Mouse (Mus musculus): ENCODE data around the gene Smox. TPM values are rescaled to one million over a fixed set of nuclear protein-coding genes. Genes with fewer than 3 reads are reported as not detected.

The Smox gene
- total and polyA plus RNA-seq, 2 experiments: 2.8 to 6.0 TPM

DNA sequence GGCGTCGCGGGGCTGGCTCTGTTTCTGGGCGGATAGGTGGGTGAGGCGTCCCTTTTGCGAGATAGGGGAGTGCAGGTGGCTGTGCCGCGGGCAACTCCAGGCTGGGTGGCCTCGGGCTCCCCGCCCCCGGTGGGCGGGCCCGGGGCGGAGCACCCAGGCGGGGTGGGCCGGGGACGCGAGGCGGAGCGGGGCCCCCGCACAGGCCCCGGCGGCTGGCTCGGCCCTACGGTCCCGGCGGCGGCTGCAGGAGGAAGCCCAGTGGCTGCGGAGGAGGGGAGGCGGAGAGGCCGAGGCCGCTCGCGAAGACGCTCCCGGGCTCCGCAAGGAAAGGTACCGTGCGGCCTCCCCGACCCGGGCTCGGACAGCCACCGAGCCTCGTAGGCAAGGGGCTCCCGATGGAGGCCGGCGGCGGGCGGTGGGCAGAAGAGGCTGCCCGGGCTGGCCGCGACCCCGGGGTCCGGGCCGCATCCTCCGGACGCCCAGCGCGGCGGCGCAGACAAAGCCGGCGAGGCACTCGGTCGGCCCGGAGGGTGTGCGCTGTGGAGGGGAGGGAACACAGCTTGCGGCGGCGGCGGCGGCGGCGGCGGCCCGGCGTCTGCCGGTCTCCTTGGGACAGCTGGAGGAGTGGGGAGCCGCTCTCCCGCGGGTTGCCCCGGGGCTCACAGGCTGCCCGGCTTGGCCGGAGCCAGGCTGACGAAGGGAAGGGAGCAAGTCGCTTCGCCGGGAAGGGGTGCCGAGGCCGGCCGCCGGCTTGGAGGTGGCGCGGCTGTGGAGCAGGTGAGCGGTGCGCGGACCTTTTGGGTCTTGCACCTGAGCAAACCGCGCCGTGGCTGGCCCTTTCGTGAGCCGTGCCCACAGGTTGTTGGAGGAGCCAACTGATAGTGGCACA lies 655 bp downstream of the Smox start:
- under 1% methylated on average over 85 of the region's 102 CpGs for WGBS
- H3K27ac ChIP-seq (replicated peaks; ENCODE audit: insufficient read depth, low read depth, low read length): peak overlapping the region; percentile 29; the same call in 1 of the 2 replicates
- TF ChIP-seq POLR2A (IDR thresholded peaks at IDR 0.05; ENCODE audit: extremely low read depth, insufficient read depth, low read length): peak; percentile 75
- no peak for TF ChIP-seq CTCF (IDR thresholded peaks at IDR 0.05; ENCODE audit: low read depth, low read length)
- no peaks in the 10 kb centered on the region for H3K27me3 ChIP-seq (ENCODE audit: control insufficient read depth, insufficient read depth, low read length)
- H3K79me2 ChIP-seq (ENCODE audit: control insufficient read depth, insufficient read depth, low read length): peaks cover 1% of the 10 kb centered on the region; the same call in 1 of the 2 replicates
- DNase-seq (ENCODE audit: extremely low read depth, low read depth, low spot score): peak; percentile 57
- no peaks in the 10 kb centered on the region for H3K36me3 ChIP-seq (ENCODE audit: control insufficient read depth, insufficient read depth, low read length)
- H3K4me1 ChIP-seq (ENCODE audit: control insufficient read depth, insufficient read depth, low read length): peaks cover 2% of the 10 kb centered on the region
- peak overlapping the region; percentile 88 for H3K4me3 ChIP-seq (ENCODE audit: insufficient read depth, low read depth, low read length)
- peak overlapping the region; percentile 92 for H3K9ac ChIP-seq (ENCODE audit: low read depth, low read length)

DNA sequence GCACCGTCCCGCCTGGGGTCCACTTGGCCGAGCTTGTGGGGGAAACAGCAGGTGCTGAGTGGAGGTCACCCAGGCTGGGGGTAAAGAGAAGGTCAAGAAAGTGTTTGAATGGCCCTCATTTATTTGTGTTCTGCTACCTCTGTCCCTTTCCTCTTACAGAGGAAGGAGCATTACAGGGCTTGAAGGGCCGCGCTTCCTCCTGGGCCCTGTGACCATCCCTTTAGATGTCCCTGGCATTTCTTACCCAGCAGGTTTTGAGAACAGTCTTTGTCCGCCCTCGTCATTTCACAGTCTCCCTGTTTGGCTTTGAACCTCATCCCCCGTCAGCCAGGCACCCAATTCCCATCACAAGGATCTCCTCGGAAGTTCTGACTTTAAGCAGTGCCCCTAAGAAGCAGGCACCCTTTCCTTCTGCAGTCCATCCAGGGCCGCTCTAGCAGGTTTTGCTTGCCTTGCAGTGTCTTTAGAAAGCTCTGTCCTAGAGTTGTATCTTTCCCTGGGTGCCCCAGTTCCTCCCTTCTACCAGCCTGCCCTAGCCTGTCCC lies 1.4 kb downstream of the Smox start:
- peaks cover 5% of the 10 kb centered on the region; the same call in 1 of the 2 replicates for H3K79me2 ChIP-seq (ENCODE audit: control insufficient read depth, insufficient read depth, low read length)
- no peaks in the 10 kb centered on the region for H3K36me3 ChIP-seq (ENCODE audit: control insufficient read depth, insufficient read depth, low read length)
- peak overlapping the region; percentile 88 for H3K4me3 ChIP-seq (ENCODE audit: insufficient read depth, low read depth, low read length)
- no peak for DNase-seq (ENCODE audit: extremely low read depth, low read depth, low spot score)
- H3K9ac ChIP-seq (ENCODE audit: low read depth, low read length): peak overlapping the region; percentile 92
- peaks cover 2% of the 10 kb centered on the region for H3K4me1 ChIP-seq (ENCODE audit: control insufficient read depth, insufficient read depth, low read length)
- TF ChIP-seq CTCF (IDR thresholded peaks at IDR 0.05; ENCODE audit: low read depth, low read length): no peak
- no peak for TF ChIP-seq POLR2A (IDR thresholded peaks at IDR 0.05; ENCODE audit: extremely low read depth, insufficient read depth, low read length)
- no peaks in the 10 kb centered on the region for H3K27me3 ChIP-seq (ENCODE audit: control insufficient read depth, insufficient read depth, low read length)
- H3K27ac ChIP-seq (replicated peaks; ENCODE audit: insufficient read depth, low read depth, low read length): no peak overlapping the region
- WGBS: 45% methylated on average over 10 of the region's 10 CpGs

GRCm38 (mm10) chr2:131493446-131493845 lies 2.1 kb downstream of the Smox start:
- 74% methylated on average over 5 of the region's 5 CpGs for WGBS
- H3K27ac ChIP-seq (replicated peaks; ENCODE audit: insufficient read depth, low read depth, low read length): no peak overlapping the region
- peaks cover 5% of the 10 kb centered on the region; the same call in 1 of the 2 replicates for H3K79me2 ChIP-seq (ENCODE audit: control insufficient read depth, insufficient read depth, low read length)
- H3K27me3 ChIP-seq (ENCODE audit: control insufficient read depth, insufficient read depth, low read length): no peaks in the 10 kb centered on the region
- no peak for DNase-seq (ENCODE audit: extremely low read depth, low read depth, low spot score)
- H3K36me3 ChIP-seq (ENCODE audit: control insufficient read depth, insufficient read depth, low read length): no peaks in the 10 kb centered on the region
- no peak overlapping the region for H3K9ac ChIP-seq (ENCODE audit: low read depth, low read length)
- peaks cover 2% of the 10 kb centered on the region for H3K4me1 ChIP-seq (ENCODE audit: control insufficient read depth, insufficient read depth, low read length)
- TF ChIP-seq POLR2A (IDR thresholded peaks at IDR 0.05; ENCODE audit: extremely low read depth, insufficient read depth, low read length): no peak
- no peak for TF ChIP-seq CTCF (IDR thresholded peaks at IDR 0.05; ENCODE audit: low read depth, low read length)
- H3K4me3 ChIP-seq (ENCODE audit: insufficient read depth, low read depth, low read length): no peak overlapping the region

- Histone ChIP-seq H3K4me3 (ENCODE audit: insufficient read depth, low read depth, low read length) (no peak overlapping the region), H3K36me3 (ENCODE audit: control insufficient read depth, insufficient read depth, low read length) (no peaks in the 10 kb centered on the region), H3K4me1 (ENCODE audit: control insufficient read depth, insufficient read depth, low read length) (peaks cover 2% of the 10 kb centered on the region), H3K9ac (ENCODE audit: low read depth, low read length) (no peak overlapping the region), H3K27ac (replicated peaks; ENCODE audit: insufficient read depth, low read depth, low read length) (no peak overlapping the region), H3K79me2 (ENCODE audit: control insufficient read depth, insufficient read depth, low read length) (peaks cover 5% of the 10 kb centered on the region; the same call in 1 of the 2 replicates), H3K27me3 (ENCODE audit: control insufficient read depth, insufficient read depth, low read length) (no peaks in the 10 kb centered on the region)
- WGBS: 91% methylated on average over 3 of the region's 3 CpGs
- TF ChIP-seq POLR2A (IDR thresholded peaks at IDR 0.05; ENCODE audit: extremely low read depth, insufficient read depth, low read length): no peak
- TF ChIP-seq CTCF (IDR thresholded peaks at IDR 0.05; ENCODE audit: low read depth, low read length): no peak
- DNase-seq (ENCODE audit: extremely low read depth, low read depth, low spot score): no peak
Measured at GRCm38 (mm10) chr2:131495256-131495655, 4.0 kb downstream of the Smox start.

GRCm38 (mm10) chr2:131496125-131496820 lies 5.0 kb downstream of the Smox start:
- Histone ChIP-seq H3K4me3 (ENCODE audit: insufficient read depth, low read depth, low read length) (no peak overlapping the region), H3K27ac (replicated peaks; ENCODE audit: insufficient read depth, low read depth, low read length) (no peak overlapping the region), H3K36me3 (ENCODE audit: control insufficient read depth, insufficient read depth, low read length) (no peaks in the 10 kb centered on the region), H3K79me2 (ENCODE audit: control insufficient read depth, insufficient read depth, low read length) (peaks cover 5% of the 10 kb centered on the region; the same call in 1 of the 2 replicates), H3K27me3 (ENCODE audit: control insufficient read depth, insufficient read depth, low read length) (no peaks in the 10 kb centered on the region), H3K4me1 (ENCODE audit: control insufficient read depth, insufficient read depth, low read length) (peaks cover 2% of the 10 kb centered on the region), H3K9ac (ENCODE audit: low read depth, low read length) (no peak overlapping the region)
- WGBS: 75% methylated on average over 5 of the region's 5 CpGs
- no peak for DNase-seq (ENCODE audit: extremely low read depth, low read depth, low spot score)
- no peak for TF ChIP-seq CTCF (IDR thresholded peaks at IDR 0.05; ENCODE audit: low read depth, low read length)
- TF ChIP-seq POLR2A (IDR thresholded peaks at IDR 0.05; ENCODE audit: extremely low read depth, insufficient read depth, low read length): no peak

All from liver, adult 2 months (tissue).